Mouse (Mus musculus) heart, postnatal 0 days (tissue): ENCODE measurements at regions not wholly inside any gene's neighbourhood (a gene's known extent, or its start where the extent isn't known, plus 50 kb on each side); places are given as distances from the start of the nearest gene placed in this dataset.

Experiments used
- CTCF ChIP-seq: IDR thresholded peaks from 2 replicates; pipeline ENCODE4 v1.5.1; 2016; ENCODE audit warnings: antibody characterized with exemption, control low read depth, low read depth
- EP300 ChIP-seq: IDR thresholded peaks from 2 replicates; pipeline ENCODE4 v1.6.1; 2016; ENCODE audit warnings: antibody characterized with exemption, low read depth

DNA sequence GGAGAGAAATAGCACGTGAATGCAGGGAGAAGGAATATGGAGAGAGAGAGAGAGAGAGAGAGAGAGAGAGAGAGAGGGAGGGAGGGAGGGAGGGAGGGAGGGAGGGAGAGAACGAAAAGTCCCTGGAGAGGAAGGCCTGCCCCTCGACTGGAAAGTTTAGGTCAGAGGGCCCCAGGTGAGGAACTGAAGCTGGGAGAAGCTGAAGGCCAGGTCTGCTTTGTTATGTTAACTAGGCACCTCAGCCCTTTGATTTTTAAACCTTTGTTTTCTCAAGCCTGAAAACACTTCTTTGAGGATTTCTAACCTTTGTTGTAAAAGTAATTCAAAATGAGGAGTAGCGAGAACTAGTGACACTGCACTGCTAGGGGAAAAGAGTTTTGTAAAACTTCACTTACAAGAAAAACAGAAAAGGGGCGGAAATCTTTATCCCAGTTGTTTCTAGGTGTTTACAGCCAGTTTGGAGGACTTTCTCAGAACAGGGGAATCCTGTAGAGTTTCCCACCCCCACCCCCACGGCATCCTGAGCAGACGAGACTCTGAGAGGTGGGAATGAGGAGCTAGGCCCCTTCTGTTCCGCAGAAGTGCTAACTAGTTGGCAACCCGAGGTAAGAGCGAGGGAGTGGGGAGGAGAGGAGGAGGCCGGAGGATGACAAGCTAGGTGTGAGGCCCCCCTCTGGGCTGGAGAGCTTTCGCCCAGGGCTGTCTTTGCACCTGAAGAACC is 112.7 kb upstream of the Spred2 start:
- TF ChIP-seq CTCF (no peak), EP300 (no peak)
